Mouse (Mus musculus) c-Kit-negative CD71-positive TER-119-positive erythroid progenitor cells, embryonic 14.5 days (primary cell): ENCODE data around the gene C1qtnf6.
A peak's percentile ranks its signal among the peaks of the same experiment; 100 is the strongest.

Experiments
- DNase-seq: peaks from one replicate; pipeline ENCODE4 v3.0.0-alpha.2; 2013; ENCODE audit warnings: low read depth, low spot score

The C1qtnf6 gene

DNA sequence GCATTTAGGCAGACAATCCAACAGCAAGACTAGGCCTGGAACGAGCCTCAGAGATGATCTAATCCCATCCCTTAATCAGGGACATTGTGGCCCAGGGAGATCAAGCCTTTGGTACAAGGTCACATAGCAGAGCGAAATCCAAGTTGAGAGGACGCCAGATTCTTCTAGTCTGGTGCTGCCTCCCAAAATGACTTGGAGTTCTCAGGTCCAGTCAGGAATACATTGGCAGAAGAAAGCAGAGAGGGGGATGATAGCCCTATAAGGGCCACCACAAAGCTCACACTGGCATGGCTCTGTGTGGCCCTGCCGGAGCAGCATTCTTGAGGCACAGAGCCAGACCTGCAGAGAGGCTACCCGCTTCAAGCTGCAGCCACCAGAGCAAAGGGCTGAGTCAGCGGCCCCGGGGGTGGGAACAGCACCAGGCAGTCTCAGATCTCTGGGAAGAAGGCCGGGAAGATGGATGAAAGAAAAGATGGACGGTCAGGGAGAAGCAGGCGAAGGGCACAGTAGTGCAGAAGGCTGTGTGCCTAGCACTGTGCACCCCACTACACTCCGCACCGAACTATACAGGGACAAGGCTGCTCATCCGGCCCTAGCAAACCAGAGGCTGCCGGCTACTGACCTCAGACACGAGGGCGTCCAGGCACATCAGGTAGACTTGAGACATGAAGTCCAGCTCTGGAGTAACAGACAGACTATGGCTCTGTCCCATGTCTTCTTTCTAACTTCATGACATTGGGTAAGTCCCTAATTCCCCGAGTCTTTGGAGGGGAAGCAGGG lies at the start of gene C1qtnf6:
C1qtnf6 (minus strand) TSS at position 746 of the 780 bp plus-strand sequence.
- DNase-seq: no peak

DNA sequence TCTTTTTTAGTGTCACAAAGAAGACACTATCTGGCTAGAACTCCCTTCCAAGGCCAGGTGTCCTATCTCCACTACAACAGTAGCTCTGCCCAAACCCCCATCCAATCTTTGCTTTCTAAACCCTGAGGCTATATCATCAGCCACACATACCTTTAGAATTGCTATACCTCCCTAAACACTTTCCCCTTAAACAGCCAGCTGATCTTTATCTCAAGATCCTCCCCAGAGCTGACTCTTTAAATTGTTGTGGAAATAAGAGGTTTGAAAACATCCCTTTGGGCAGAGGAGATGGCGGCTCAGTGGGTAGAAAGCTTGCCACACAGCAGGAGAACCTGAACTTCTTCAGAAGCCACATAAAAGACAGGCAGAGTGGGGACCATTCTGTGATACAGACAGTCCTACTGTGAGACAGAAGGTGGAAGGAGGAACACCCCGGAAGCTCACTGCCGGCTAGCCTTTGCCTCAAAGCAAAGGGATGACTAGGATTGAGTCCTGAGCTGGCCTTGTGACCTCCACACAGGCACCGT lies 45.1 kb upstream of the C1qtnf6 start:
- no peak for DNase-seq

DNA sequence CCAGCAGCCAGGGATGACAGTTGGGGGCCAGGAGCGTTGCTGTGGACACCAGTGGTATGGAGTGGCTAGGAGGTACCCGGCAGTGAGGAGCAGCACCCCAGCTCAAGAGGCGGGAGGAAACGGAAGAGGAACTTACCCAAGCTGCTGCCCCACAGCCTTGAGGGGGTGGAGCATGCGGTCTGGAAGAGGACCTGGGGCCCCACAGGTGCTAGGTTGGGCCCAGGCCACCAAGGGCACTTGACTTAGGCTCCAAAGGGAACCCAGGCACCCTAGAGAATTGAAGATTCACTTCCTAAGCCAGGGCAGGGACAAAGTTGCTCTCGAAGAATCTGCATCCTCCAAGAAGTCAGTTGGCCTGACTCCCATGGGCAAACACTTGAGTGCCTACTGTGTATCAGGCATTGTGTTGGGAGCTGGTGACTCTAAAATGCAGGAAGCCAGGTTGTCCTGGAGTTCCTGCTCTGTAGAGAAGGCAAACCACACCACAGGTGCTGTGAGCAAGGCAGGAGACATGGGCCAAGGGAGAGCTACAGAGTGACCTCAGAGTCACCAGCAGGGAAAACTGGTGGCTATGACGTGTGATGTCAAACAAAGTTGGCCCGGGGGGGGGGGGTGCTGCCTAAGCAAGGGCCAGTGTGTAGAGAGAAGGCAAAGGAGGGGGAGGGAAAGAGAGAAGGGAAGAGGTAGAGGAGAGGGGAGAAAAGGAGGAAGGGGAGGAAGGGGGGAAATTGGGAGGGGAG lies 41.6 kb upstream of the C1qtnf6 start, which contains the start of gene Rac2:
Rac2 (minus strand) TSS at position 126 of the 740 bp plus-strand sequence.
- DNase-seq: no peak

DNA sequence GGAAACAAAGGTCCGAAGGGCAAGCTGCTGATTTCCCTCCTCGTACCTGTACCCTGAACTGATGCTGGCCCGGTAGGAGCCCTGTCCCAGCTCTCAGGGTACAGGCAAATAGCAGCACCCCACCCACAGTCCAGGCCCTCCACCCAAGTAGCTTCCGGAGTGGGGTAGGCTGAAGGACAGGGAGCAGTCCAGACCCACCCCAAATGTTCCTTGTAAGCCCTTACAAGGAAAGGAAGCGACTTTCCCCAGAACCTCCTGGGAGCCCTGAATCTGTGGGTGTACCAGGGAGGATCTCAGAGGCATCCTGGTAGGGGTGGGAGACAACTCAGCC lies 41.0 kb upstream of the C1qtnf6 start:
- DNase-seq: no peak

DNA sequence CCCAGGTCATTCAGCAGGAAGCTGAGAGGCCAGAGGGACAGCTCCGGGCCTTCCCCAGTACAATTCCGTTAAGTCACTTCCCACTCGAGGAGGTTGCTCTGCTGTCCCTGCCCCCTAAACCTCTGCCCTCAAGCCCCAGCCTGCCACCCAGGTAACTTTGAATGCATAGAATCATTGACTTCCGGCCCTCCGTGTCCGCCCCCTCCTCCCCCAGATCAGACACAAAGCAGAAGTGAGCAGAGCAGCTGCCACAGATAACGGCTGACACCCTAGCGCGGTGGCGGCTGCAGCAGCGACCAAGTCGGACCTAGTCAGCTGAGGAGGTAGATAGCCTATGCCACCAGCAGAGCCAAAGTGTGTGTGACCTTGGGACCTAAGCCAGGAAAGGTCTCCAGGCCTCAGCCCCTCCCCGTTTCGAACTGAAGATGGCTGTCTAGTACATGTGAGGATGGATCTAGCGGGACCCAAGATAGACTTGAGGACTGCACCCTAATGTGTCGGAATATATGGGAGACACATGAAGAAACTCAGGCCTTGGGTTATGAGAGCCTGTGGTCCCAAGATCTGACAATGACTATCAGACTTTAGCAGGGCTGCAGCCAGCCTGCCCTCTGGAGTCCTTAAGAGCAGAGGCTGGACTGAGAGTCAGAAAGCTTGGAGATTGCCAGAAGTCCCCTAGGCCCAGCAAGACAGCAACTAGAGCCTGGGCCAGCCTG lies 40.5 kb upstream of the C1qtnf6 start:
- peak; percentile 35 for DNase-seq

DNA sequence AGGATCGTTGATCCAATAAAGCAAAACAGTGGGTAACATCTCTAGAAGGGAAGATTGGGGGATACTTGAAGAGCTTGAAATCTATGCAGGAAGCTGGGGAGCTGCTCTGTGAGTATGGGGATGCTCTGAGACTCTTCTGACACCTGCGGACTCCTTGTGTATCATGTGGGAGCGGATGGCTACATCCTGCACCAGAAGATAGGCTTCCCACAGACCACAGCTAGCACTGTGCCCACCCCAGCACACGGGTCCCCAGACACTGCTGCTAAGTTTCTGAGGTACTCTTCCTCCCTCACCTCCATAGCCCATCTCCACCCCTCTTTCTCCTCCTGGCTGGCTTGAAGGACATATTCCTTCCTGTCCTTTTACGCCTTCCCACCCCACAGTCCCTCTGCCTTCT lies 39.0 kb upstream of the C1qtnf6 start:
- no peak for DNase-seq

DNA sequence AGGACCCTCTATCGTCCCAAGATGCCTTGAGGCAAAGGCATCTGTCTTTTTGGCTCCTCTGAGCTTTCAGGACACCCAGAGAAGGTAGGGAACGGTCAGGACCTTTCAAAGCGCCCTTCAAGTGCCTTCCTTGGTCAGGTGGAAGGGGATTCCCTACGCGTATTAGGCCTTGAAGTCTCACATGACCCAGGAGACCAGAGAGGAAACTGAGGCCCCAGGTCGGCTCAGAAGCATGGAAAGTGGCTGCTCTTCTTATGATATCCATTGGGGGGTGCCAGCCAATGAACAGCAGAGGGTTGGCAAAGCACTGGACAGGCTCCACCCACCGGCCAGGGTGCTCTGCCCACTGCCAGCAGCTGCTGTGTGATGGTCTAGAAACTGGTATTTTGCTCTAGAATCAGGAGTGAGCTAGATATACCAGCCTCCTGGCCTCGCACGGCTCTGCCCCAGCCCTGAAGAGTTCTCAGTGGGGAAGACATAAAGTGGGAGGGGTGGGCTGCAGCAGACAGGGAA lies 36.4 kb upstream of the C1qtnf6 start:
- no peak for DNase-seq

DNA sequence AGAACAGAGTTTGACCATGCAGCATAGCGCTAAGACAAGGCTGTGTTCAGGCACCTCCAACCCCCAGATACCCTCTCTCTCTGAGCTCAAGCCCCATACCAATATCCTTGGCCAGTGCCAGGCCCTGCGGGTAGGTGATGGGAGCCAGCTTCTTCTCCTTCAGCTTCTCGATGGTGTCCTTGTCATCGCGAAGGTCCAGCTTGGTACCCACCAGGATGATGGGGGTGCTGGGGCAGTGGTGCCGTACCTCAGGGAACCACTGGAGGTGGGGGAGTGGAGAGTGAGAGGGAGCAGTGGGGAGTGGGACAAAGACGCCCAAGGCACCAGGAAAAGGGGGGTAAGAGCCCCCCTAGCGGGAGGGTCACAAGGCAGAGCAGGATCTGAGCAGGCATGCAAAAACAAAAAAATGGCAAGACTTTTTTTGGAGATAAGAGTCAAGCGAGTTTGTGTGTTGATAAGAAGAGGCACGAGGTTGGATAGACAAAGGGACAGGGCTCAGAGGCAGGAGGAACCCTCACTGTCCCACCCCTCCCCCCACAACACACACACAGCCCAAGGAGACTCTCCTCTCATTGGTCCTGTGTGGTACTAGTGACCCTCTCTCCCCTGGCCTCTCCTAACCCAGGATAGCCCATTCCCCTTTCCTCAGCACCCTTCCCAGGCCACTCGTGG lies 33.7 kb upstream of the C1qtnf6 start:
- no peak for DNase-seq

DNA sequence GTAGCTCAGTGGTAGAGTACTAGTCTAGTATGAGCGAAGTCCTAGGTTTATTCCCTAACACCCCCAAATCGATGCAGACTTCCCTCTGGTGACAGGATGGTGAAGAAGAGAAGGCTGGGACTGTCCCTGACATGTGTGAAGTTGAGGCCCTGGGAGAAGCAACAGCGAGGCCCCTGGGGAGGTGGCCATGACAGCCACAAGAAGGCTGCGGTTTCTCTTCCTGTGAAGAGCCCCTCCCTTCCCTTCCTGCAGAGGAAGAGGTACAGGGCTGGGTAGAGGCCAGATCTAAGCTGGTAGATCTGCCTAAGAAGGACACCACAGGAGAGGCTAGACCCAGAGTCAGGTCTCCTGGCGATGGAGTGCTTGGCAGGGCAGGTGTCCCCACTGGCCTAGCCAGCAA lies 32.7 kb upstream of the C1qtnf6 start:
- DNase-seq: no peak

DNA sequence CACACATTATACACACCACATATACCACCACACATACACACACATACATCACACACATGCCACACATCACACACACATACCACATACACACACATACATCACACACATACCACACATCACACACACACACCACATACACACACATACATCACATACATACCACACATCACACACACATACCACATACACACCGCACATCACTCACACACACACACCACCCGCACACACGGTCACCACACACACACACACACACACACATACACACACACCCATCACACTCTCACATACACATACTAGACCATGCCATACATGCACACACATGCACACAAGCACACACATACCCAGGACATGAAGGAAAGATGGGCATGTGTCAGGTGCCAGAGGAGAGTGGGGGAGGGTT lies 32.1 kb upstream of the C1qtnf6 start:
- no peak for DNase-seq

DNA sequence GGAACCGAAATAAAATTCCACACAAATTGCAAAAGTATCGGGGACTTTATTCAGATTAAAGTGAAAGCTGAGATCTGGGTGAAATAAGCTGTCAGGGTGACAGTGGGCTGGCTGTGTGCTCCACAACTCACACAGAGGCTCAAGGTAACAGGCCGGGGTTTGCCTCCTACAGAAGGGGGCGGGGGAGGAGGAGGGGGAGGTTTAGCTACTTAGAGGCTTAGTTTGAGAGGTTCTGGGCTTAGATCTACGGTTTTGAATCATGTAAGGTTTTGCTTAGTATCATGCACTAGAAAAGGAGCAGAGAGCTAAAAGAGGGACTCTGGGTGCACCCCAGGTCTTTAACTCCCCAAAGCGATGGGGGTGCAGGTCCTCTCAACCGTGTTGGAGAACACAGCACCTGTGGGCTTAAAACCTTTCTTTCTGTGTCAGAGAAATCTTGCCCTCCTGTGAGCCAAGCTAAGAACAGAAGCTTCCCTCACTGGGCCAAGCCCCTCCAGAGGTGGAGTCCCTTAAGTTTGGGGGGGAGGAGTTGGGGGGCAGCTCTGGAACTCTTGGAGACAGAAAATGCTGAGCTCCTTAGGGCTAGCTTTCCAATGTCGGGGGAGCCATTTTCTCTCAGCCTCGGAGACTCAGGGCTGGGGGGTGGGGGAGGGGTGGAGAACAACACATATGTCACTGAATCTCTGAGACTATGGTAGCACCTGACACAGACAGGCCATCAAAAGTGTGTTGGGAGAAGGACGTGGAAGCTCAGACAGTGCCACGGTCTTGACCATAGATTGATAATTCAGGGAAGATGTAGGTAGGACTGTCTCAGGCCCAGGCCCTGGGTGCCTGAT lies 28.1 kb upstream of the C1qtnf6 start:
- DNase-seq: no peak

DNA sequence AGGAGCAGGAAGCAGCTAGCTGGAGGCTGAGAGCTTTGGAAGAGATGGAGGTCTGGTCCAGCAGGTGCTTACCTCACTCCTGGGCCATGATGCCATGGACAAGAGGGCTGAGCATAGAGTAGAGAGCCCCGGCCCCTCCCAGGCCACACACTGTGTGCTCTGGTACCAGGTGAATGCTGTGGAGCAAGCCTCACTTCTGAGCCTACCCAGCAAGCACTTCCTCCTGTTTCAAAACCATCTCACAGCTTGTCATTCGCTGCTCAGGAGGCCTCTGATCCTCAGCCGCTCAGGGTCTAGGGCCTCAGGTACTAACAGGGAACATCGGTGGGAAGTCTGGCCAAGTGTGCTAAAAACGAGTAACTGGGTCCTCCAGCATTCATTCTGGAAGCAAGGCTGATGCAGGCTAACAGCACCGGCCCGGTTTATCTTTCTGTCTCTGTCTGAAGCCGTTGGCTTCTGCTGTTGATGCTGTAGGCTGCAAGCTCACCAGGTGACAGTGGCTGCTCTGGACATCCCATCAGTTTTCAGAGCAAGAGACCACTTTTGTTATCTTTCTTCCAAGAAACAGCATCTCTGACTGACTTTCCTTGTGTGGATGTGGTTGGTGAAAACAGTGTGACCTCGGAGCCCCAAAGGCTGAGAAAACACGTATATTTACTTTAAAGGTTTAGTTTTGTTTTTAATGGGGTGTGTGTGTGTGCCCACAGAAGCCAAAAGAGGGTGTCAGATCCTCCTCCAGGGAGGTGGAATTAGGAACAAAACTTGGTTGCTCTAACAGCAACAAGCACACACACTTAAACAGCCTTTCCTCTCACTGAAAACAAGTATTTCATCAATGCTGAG lies 26.7 kb upstream of the C1qtnf6 start:
- DNase-seq: no peak

DNA sequence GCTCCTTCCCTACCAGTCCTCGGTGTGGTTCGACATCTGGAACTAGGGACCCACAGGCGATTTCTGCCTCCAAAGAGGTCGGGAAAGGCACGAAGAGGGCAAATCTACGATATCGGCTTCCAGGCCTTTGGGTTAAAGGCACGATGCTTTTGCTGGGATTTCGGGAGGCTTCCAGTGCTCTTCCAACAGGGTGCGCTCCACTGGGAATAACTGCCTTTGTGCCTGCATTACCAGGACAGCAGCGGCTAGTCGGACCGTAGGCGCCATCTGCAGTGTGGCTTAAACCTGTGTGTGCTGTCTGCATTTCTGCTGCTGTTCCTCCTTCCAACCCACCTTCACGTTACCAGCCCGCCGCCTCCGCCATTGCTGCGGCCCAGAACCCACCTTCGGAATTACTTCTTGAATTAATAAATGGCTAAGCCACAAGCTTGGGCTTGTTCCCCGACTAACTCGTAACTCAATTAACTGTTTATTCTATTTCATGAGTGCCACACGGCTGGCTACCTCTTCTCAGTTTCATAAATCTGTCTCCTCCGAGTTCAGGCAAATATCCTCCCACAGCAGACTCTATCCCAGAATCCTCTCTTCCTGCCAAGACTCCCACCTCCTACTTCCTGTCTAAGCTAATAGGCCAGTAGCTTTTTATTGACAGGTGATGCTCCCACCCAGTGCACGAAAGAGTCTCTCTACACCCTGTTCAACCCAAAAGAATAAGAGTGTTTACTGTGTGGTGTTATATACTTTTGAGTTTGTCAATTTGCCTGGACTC lies 23.5 kb upstream of the C1qtnf6 start:
- no peak for DNase-seq

DNA sequence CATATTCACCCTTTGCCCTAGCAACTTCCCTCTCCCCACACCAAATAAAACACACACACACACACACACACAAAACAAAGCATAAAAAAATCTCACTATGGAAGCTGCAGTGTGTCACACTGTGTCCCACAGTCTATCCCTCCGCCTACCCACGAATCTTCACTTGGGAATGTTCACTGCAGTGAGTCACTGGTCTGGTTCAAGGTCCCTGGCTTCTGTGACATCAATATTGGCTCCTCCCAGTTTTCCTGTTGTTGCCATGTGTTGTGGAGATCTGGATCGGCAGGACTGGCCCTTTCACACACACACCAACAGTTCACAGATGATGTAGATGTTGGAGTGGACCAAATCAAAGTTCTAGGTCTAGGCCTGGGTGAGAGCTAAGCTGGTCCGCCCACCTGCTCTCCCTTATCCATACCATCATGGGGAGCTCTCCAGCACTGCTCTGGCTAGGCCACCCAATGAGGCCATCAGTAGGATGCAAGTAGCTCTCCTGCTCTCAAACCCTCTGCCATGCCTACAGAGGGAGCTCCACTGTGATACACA lies 18.0 kb upstream of the C1qtnf6 start:
- DNase-seq: no peak

DNA sequence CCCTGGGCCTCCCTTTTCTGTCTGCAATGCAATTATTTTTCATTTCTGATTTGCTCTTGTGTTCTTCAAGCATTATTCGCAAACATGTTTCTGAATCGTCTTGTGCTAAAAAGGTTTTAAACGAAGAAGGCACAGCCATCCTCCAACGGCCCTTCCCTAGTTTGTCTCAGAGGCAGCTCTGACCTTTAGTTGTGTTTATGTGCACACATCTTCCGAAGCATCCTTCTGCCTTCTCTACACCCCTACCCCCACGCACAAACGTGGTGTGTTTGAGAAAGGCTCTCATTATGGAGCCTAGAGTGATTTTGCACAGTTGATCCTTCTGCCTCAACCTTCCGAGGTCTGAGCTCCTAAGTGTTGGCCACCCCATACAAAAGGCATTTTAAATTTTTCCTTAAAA lies 17.5 kb upstream of the C1qtnf6 start:
- no peak for DNase-seq

DNA sequence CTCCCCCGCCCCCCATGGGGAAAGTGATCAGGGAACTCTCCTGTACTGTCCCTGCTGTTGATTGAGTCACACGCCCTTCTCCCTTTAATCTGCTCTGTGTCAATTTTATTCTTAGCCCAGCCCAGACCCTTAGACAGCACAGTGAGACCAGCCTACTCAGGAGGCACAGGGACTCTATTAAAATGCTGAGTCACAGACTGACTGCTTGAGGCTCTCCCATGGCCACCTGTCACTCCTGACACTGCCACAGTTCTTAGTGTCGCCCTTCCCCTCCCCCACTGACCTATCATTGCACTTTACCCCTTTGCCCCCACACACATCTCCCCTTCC lies 17.1 kb upstream of the C1qtnf6 start:
- no peak for DNase-seq

DNA sequence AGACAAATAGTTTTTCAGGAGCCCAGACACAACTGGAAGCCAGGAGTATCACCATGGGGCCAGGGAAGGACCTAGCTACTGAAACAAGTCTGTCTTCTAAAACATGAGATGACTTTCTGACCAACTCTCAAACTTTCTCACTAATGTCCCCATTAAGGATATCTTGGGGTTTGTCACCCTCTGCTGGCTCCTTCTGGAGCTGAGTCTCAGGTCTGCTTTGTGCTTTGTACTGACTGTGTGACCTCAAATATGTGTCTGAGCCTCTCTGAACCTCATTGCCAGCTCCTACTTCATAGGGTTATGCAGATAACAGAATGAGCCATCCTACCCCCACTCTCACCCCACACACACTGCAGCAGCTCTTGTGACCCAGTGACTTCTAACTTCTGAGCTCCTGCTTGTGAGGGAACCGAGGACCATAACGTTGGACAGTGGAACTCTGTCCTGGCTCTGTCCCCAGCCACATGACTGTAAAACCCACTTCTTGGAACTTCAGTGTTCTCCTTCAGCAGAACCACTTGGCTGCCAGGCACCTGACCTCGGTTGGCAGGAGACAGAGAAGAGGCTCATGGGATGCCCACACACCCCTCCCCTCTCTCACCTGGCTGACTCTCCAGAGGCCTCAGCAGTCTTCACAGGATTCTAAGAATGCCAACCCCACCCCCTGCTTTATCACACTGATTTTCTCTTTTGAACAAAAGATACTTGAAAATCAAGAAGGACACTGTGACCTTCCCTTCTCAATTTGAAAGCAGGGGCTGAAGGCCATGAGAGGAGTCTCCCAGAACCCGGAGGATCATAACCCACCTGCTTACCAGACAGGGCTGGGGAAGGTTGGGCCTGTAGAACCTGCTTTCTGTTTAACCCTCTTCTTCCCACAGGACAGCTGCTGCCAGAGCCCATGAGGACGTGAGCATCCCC lies 16.5 kb upstream of the C1qtnf6 start:
- DNase-seq: no peak

DNA sequence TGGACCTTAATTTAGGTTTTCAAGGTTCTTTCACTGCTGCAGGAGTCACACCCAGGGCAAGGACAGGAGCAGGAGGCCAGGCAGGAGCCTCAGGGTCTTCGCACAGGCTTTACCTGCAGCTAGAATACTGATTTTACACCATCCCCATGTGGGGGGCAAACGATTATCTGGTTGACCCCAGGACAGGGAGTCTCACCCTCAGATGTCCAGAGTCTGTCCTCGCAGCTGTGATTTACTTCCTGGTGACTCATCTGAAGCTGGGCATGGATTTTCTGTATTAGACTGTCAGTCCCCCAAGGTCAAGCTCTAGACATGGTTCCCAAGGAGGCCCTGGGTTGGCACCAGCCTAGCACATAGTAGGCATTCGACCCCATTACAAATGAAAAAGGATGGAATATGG lies 14.8 kb upstream of the C1qtnf6 start:
- DNase-seq: no peak
